Mouse (Mus musculus) forebrain, embryonic 14.5 days (tissue): Measurements from ENCODE around the gene Gm10147. TPM values are rescaled to one million over a fixed set of nuclear protein-coding genes. Genes with fewer than 3 reads are reported as not detected.
"Not testable (repeated sequence)": the region's sequence is repeated elsewhere in the genome, so short reads cannot be mapped to it uniquely, and the experiment has no call there.

ENCODE experiments used
- ATAC-seq: fragments of 200-750 bp; cut with Nextera tagmentation; 2 replicates; pipeline ENCODE4 v1.8.0; 2017; ENCODE audit warnings: mild to moderate bottlenecking, moderate library complexity
- DNase-seq: peaks from one replicate; pipeline ENCODE4 v3.0.0-alpha.2; 2015; ENCODE audit warnings: low spot score
- H3K27ac ChIP-seq: fragments of 300-500 bp; sonication (generic); 2 replicates; pipeline ENCODE4 v1.5.1; 2014; ENCODE audit warnings: low read depth, mild to moderate bottlenecking, control low read depth, low read length, moderate library complexity
- H3K27me3 ChIP-seq: fragments of 300-500 bp; sonication (generic); replicated peaks from 2 replicates; pipeline ENCODE4 v1.6.1; 2014; ENCODE audit warnings: low read length, control low read depth, mixed read lengths; ENCODE audit not compliant: control insufficient read depth, insufficient read depth
- H3K36me3 ChIP-seq: fragments of 300-500 bp; sonication (generic); 2 replicates; pipeline ENCODE4 v1.6.1; 2014; ENCODE audit warnings: low read length, control low read depth; ENCODE audit not compliant: control insufficient read depth, insufficient read depth
- H3K4me1 ChIP-seq: fragments of 300-500 bp; sonication (generic); 2 replicates; pipeline ENCODE4 v1.6.1; 2014; ENCODE audit warnings: antibody characterized with exemption, low read length, control low read depth; ENCODE audit not compliant: control insufficient read depth, insufficient read depth
- H3K4me2 ChIP-seq: fragments of 300-500 bp; sonication (generic); 2 replicates; pipeline ENCODE4 v1.6.1; 2014; ENCODE audit warnings: mild to moderate bottlenecking, control low read depth, low read length
- H3K4me3 ChIP-seq: fragments of 300-500 bp; sonication (generic); 2 replicates; pipeline ENCODE4 v1.5.1; 2014; ENCODE audit warnings: low read depth, low read length, control low read depth
- H3K9ac ChIP-seq: fragments of 300-500 bp; sonication (generic); 2 replicates; pipeline ENCODE4 v1.6.1; 2014; ENCODE audit warnings: mild to moderate bottlenecking, low read length, control low read depth, moderate library complexity
- H3K9me3 ChIP-seq: fragments of 300-500 bp; sonication (generic); replicated peaks from 2 replicates; pipeline ENCODE4 v1.6.1; 2016; ENCODE audit warnings: low read length, control low read depth, mixed read lengths; ENCODE audit not compliant: control insufficient read depth
- WGBS: fragments of 180-500 bp; shearing (Covaris S2); extraction: QIAGEN DNeasy Blood & Tissue Kit; methylation state at CpG from one replicate; pipeline ENCODE4 v1.1.7; 2014; 5-methylcytosine and 5-hydroxymethylcytosine counted together
- microRNA-seq: library from miRNA; unstranded; fragments of <30 nt; microRNA quantifications from one replicate; pipeline ENCODE4, GENCODE M21; 2016
- polyA plus RNA-seq: library from polyadenylated mRNA; unstranded; fragments of >200 nt; fragmentation: Nextera tagmentation; extraction: Ambion mirVana; gene quantifications from 2 replicates; pipeline ENCODE4 v1.2.1, GENCODE M21; 2014

Gene Gm10147
- not detected in 2 replicates for polyA plus RNA-seq

DNA sequence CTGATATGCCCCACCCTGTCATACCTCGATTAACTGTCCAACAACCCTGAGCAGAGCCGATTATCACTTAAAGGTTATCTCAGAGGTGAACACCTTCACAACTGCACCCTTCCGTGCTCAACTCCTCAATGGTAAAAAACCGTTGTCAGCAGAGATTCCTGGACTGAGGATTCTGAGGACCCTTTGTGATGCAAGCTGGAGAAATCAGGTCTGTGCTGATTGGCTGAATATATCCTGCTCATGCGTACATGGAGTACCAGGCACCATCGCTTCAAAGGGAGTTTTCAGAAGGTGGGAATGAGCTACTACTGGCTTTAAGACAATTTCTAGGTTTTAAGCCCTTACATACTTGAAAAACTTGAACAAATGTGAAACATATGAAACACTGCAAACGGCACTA, at the start of gene Gm10147:
Gm10147 (minus strand) TSS at position 101 of the 400 bp plus-strand sequence.
- WGBS = no CpG with 5 or more reads among the region's 7 CpGs
- not testable (repeated sequence) for H3K4me1 ChIP-seq, H3K4me2 ChIP-seq, H3K36me3 ChIP-seq, H3K9me3 ChIP-seq, H3K27ac ChIP-seq, DNase-seq, H3K9ac ChIP-seq, ATAC-seq, H3K4me3 ChIP-seq, H3K27me3 ChIP-seq

Small RNAs within 50 kb of the gene (microRNA-seq; reads per million reads assigned to microRNA genes)
- gene Gm44499 = not detected
